Mouse (Mus musculus): ENCODE data around the gene Dnase1l3. TPM values are rescaled to one million over a fixed set of nuclear protein-coding genes. Genes with fewer than 3 reads are reported as not detected.
A peak's percentile ranks its signal among the peaks of the same experiment; 100 is the strongest.

The Dnase1l3 gene
- polyA plus RNA-seq, 1 experiment, result 0.30 TPM

GRCm38 (mm10) chr14:7997255-7997696, 2.9 kb upstream of the Dnase1l3 start:
- Histone ChIP-seq H3K27ac (ENCODE audit: insufficient read depth, low read length) (no peak overlapping the region), H3K36me3 (ENCODE audit: control insufficient read depth, insufficient read depth, low read length, poor library complexity, severe bottlenecking) (no peaks in the 10 kb centered on the region), H3K9ac (ENCODE audit: low read depth, poor library complexity, severe bottlenecking) (no peak overlapping the region), H3K27me3 (ENCODE audit: control insufficient read depth, insufficient read depth, low read length, poor library complexity, severe bottlenecking) (peaks cover 4% of the 10 kb centered on the region), H3K9me3 (replicated peaks; ENCODE audit: control insufficient read depth, insufficient read depth, low read length, poor library complexity, severe bottlenecking) (no peaks in the 10 kb centered on the region), H3K4me3 (ENCODE audit: low read depth, low read length) (0 out of 2 replicates have a peak overlapping the region, but pooled peaks have one; percentile 9), H3K4me1 (ENCODE audit: control insufficient read depth, insufficient read depth, low read length) (no peaks in the 10 kb centered on the region)
- TF ChIP-seq EP300 (IDR thresholded peaks at IDR 0.05; ENCODE audit: insufficient read depth, low read depth, low read length) (no peak), POLR2A (IDR thresholded peaks at IDR 0.05; ENCODE audit: insufficient read depth, low read length) (no peak), CTCF (IDR thresholded peaks at IDR 0.05; ENCODE audit: low read depth, low read length) (peak; percentile 91)

GRCm38 (mm10) chr14:7992158-7992557, 2.2 kb downstream of the Dnase1l3 start:
- no peak overlapping the region for H3K27ac ChIP-seq (ENCODE audit: insufficient read depth, low read length)
- H3K9ac ChIP-seq (ENCODE audit: low read depth, poor library complexity, severe bottlenecking), result no peak overlapping the region
- no peaks in the 10 kb centered on the region for H3K9me3 ChIP-seq (replicated peaks; ENCODE audit: control insufficient read depth, insufficient read depth, low read length, poor library complexity, severe bottlenecking)
- no peaks in the 10 kb centered on the region for H3K4me1 ChIP-seq (ENCODE audit: control insufficient read depth, insufficient read depth, low read length)
- TF ChIP-seq POLR2A (IDR thresholded peaks at IDR 0.05; ENCODE audit: insufficient read depth, low read length) (no peak), CTCF (IDR thresholded peaks at IDR 0.05; ENCODE audit: low read depth, low read length) (no peak), EP300 (IDR thresholded peaks at IDR 0.05; ENCODE audit: insufficient read depth, low read depth, low read length) (no peak)
- no peaks in the 10 kb centered on the region for H3K27me3 ChIP-seq (ENCODE audit: control insufficient read depth, insufficient read depth, low read length, poor library complexity, severe bottlenecking)
- no peak overlapping the region for H3K4me3 ChIP-seq (ENCODE audit: low read depth, low read length)
- no peaks in the 10 kb centered on the region for H3K36me3 ChIP-seq (ENCODE audit: control insufficient read depth, insufficient read depth, low read length, poor library complexity, severe bottlenecking)

- Histone ChIP-seq H3K27ac (ENCODE audit: insufficient read depth, low read length) (no peak overlapping the region), H3K27me3 (ENCODE audit: control insufficient read depth, insufficient read depth, low read length, poor library complexity, severe bottlenecking) (no peaks in the 10 kb centered on the region), H3K36me3 (ENCODE audit: control insufficient read depth, insufficient read depth, low read length, poor library complexity, severe bottlenecking) (no peaks in the 10 kb centered on the region), H3K9me3 (replicated peaks; ENCODE audit: control insufficient read depth, insufficient read depth, low read length, poor library complexity, severe bottlenecking) (no peaks in the 10 kb centered on the region), H3K4me1 (ENCODE audit: control insufficient read depth, insufficient read depth, low read length) (no peaks in the 10 kb centered on the region), H3K9ac (ENCODE audit: low read depth, poor library complexity, severe bottlenecking) (no peak overlapping the region), H3K4me3 (ENCODE audit: low read depth, low read length) (no peak overlapping the region)
- TF ChIP-seq EP300 (IDR thresholded peaks at IDR 0.05; ENCODE audit: insufficient read depth, low read depth, low read length) (no peak), POLR2A (IDR thresholded peaks at IDR 0.05; ENCODE audit: insufficient read depth, low read length) (no peak), CTCF (IDR thresholded peaks at IDR 0.05; ENCODE audit: low read depth, low read length) (no peak)
These were observed 3.1 kb downstream of the Dnase1l3 start for GRCm38 (mm10) chr14:7991108-7991776.

DNA sequence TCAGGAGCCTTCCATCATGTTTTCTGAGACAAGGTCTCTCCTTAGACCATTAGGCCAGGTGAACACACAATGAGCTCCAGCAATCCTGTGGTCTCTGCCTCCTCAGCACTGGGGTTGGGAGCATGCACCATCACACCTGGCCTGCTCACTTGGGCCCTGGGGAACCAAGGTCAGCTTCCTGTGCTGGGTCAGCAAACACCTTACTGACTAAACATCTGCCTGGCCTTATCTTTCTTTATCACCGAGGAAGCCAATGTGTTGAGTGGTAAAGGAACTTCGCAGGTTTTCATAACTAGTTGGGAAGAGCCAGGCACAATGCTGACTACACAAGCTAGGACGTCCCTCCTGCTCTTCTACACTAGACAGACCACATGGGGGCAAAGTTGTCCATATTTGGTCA, 4.4 kb downstream of the Dnase1l3 start:
- no peak overlapping the region for H3K4me3 ChIP-seq (ENCODE audit: low read depth, low read length)
- H3K27ac ChIP-seq (ENCODE audit: insufficient read depth, low read length), result no peak overlapping the region
- no peaks in the 10 kb centered on the region for H3K4me1 ChIP-seq (ENCODE audit: control insufficient read depth, insufficient read depth, low read length)
- no peaks in the 10 kb centered on the region for H3K36me3 ChIP-seq (ENCODE audit: control insufficient read depth, insufficient read depth, low read length, poor library complexity, severe bottlenecking)
- no peaks in the 10 kb centered on the region for H3K27me3 ChIP-seq (ENCODE audit: control insufficient read depth, insufficient read depth, low read length, poor library complexity, severe bottlenecking)
- no peak overlapping the region for H3K9ac ChIP-seq (ENCODE audit: low read depth, poor library complexity, severe bottlenecking)
- TF ChIP-seq CTCF (IDR thresholded peaks at IDR 0.05; ENCODE audit: low read depth, low read length) (no peak), POLR2A (IDR thresholded peaks at IDR 0.05; ENCODE audit: insufficient read depth, low read length) (no peak), EP300 (IDR thresholded peaks at IDR 0.05; ENCODE audit: insufficient read depth, low read depth, low read length) (no peak)
- H3K9me3 ChIP-seq (replicated peaks; ENCODE audit: control insufficient read depth, insufficient read depth, low read length, poor library complexity, severe bottlenecking), result no peaks in the 10 kb centered on the region

DNA sequence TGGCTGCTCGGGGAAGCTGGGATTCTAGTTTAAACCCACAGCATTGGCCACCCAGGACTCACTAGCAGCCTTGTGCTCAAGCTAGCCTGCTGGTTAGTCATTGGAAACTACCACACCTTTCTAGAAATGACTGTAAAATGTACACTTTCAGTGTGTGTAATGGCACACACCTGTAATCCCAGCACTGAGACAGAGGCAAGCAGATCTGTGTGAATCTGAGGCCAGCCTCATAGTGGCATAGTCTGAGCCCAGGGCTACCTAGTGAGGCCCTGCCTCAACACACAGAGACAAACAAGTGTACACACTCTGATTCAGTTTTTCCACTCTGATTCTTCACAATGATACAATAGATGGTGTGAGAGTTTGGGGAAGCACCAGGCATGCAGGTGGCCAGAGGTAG, 5.0 kb downstream of the Dnase1l3 start:
- no peaks in the 10 kb centered on the region for H3K27me3 ChIP-seq (ENCODE audit: control insufficient read depth, insufficient read depth, low read length, poor library complexity, severe bottlenecking)
- TF ChIP-seq EP300 (IDR thresholded peaks at IDR 0.05; ENCODE audit: insufficient read depth, low read depth, low read length) (no peak), CTCF (IDR thresholded peaks at IDR 0.05; ENCODE audit: low read depth, low read length) (no peak), POLR2A (IDR thresholded peaks at IDR 0.05; ENCODE audit: insufficient read depth, low read length) (no peak)
- no peak overlapping the region for H3K4me3 ChIP-seq (ENCODE audit: low read depth, low read length)
- H3K9ac ChIP-seq (ENCODE audit: low read depth, poor library complexity, severe bottlenecking), result no peak overlapping the region
- no peaks in the 10 kb centered on the region for H3K9me3 ChIP-seq (replicated peaks; ENCODE audit: control insufficient read depth, insufficient read depth, low read length, poor library complexity, severe bottlenecking)
- H3K27ac ChIP-seq (ENCODE audit: insufficient read depth, low read length), result no peak overlapping the region
- no peaks in the 10 kb centered on the region for H3K4me1 ChIP-seq (ENCODE audit: control insufficient read depth, insufficient read depth, low read length)
- no peaks in the 10 kb centered on the region for H3K36me3 ChIP-seq (ENCODE audit: control insufficient read depth, insufficient read depth, low read length, poor library complexity, severe bottlenecking)

GRCm38 (mm10) chr14:7986913-7987312, 7.5 kb downstream of the Dnase1l3 start:
- Histone ChIP-seq H3K27ac (ENCODE audit: insufficient read depth, low read length) (no peak overlapping the region), H3K36me3 (ENCODE audit: control insufficient read depth, insufficient read depth, low read length, poor library complexity, severe bottlenecking) (no peaks in the 10 kb centered on the region), H3K9me3 (replicated peaks; ENCODE audit: control insufficient read depth, insufficient read depth, low read length, poor library complexity, severe bottlenecking) (no peaks in the 10 kb centered on the region), H3K4me1 (ENCODE audit: control insufficient read depth, insufficient read depth, low read length) (no peaks in the 10 kb centered on the region), H3K9ac (ENCODE audit: low read depth, poor library complexity, severe bottlenecking) (no peak overlapping the region), H3K4me3 (ENCODE audit: low read depth, low read length) (no peak overlapping the region), H3K27me3 (ENCODE audit: control insufficient read depth, insufficient read depth, low read length, poor library complexity, severe bottlenecking) (no peaks in the 10 kb centered on the region)
- TF ChIP-seq POLR2A (IDR thresholded peaks at IDR 0.05; ENCODE audit: insufficient read depth, low read length) (no peak), EP300 (IDR thresholded peaks at IDR 0.05; ENCODE audit: insufficient read depth, low read depth, low read length) (no peak), CTCF (IDR thresholded peaks at IDR 0.05; ENCODE audit: low read depth, low read length) (no peak)
